Mouse (Mus musculus) T-helper 2 cell (primary cell): ENCODE results near the gene Ptrh1.

Experiments
- in situ Hi-C: fragments of 300-600 bp; cut with MboI, MseI; formaldehyde crosslinking; loops from one replicate; pipeline ENCODE4 v1.15.1; 2025; ENCODE audit warnings: high pct_unique_total_duplicates

Ptrh1 gene

DNA sequence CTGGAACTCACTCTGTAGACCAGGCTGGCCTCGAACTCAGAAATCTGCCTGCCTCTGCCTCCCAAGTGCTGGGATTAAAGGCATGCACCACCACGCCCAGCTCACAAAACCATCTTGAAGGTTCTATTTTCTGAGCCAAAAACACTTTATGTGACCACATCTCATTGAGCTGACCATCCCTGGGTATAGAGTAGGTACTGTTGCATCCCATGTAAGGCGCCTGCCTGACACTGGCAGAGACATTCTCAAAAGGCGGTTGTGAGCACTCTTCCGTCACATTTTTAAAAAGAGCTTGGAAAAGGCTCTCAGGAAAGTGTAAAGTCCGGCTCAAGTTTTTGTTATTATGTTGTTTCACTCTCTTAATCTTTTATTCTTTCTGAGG is 18.9 kb upstream of the Ptrh1 start:
- in situ Hi-C loops: no loop called here

DNA sequence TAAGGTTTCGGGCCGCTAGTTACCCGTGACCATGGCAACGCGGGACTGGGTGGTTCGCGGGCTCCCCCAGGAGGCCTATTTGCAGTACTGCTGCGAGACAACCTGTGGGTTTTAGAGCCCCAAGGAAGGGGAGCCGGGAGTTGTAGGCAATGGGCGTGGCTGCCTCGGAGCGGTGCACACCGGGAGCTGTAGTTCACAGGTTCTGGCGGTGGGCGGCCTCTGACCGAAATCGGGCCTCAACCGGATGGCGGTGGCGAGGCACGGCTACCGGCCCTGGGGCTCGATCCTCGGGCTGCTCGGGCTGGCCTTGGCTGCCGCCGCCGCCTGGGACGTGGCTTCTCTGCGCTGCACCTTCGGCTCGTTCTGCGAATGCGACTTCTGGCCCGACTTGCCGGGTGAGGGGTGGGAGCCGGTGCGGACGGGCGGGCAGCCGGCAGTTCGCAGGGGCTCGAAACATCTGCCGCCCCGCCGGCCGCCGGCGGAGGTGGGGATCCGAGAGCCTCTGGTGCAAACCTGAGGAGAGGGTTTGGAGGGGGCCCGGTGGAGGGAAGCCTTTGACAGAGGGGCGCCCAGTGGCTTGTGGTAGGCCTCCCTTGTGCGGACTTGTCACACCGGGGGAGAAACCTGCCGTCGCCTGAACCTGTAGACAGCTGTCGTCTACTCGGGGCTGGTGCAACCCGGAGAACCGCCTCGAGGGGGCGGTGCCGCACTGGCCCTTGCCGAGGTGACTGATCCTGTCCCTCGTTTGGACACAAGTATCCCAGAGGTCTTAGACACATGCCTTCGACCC is 18.3 kb upstream of the Ptrh1 start, which contains the start of gene Tor2a:
Tor2a (plus strand) TSS at position 179 of the 790 bp plus-strand sequence.
- in situ Hi-C loops: no loop called here

DNA sequence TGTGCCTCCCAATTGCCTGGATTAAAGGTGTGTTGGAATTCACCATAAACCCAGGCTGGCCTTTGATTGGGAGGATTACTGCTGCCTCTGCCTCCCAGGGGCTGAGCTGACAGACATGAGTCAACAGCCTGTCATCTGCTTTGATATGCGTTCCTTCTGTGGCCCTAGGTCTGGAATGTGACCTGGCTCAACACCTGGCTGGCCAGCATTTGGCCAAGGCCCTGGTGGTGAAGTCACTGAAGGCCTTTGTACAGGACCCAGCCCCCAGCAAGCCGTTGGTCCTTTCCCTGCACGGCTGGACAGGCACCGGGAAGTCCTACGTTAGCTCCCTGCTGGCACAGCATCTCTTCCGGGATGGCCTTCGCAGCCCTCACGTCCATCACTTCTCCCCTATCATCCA is 17.1 kb upstream of the Ptrh1 start:
- in situ Hi-C loops: no loop called here

DNA sequence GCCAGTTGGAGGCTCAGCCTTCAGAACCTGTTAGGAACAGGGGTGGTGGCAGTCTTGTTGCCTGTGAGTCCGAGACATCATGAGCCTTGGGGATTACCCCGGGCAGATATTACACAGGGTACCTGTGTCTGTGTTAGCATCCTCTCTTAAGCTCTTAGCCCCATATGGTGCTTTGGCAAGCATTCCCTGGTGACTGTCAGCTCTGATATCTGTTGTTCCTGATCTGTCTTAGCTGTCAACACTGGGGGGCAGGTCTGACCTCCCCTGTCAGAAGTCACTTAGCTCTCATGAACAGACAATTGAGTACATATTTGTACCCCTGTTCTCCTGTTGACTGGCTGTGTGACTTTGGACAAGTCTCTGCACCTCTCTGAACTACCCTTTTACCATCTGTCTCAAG is 16.6 kb upstream of the Ptrh1 start:
- in situ Hi-C loops: no loop called here

DNA sequence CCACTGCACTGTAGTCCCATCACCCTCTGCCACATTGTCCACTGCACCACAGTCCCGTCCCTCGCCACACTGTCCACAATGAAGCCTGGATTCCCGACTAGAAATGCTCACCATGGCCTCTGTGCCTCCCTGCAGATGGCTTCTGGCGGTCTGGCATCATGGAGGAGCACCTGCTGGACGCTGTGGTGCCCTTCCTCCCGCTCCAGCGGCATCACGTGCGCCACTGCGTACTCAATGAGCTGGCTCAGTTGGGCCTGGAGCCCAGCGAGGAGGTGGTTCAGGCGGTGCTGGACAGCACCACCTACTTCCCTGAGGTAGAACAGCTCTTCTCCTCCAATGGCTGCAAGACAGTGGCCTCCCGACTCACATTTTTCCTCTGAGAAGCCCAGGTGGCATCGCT is 14.2 kb upstream of the Ptrh1 start:
- in situ Hi-C loops: no loop called here

DNA sequence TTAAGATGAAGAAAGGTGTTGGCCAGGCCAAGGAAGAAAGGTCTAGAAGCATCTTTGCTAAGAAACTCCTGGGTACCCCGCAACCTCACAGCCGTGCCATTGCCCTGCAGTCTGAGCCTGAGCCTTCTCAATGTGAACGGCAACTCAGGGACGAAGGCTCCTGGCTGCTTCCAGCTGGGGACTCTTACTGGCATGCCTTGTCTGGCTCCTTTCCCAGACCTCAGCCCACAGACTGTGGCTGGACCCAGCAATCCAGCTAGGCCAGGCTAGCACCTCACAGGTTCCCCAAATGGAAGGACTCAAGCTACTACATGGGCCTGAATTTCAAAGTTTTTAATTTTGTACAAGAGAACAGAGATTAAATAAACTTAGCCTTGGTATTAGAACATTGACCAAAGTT is 13.7 kb upstream of the Ptrh1 start:
- in situ Hi-C loops: no loop called here

DNA sequence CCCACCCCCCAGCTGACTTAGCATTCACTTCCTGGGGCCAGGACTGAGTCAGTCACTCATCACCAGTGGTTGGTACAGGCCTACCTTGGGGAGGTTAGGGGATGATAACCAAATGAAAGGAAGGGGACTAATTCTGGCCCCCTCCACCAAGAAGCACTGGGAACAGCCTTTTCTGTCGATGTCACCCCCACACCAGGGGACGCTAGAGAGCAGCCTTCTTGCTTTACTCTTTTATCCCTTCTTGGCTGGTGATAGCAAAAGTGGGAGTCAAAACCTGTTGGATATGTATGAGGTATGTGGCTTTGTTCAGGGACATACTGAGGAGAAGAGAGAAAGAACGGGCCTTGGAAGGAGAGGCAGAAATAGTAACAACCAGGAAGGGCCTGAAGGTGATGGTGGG is 12.2 kb upstream of the Ptrh1 start:
- in situ Hi-C loops: no loop called here

DNA sequence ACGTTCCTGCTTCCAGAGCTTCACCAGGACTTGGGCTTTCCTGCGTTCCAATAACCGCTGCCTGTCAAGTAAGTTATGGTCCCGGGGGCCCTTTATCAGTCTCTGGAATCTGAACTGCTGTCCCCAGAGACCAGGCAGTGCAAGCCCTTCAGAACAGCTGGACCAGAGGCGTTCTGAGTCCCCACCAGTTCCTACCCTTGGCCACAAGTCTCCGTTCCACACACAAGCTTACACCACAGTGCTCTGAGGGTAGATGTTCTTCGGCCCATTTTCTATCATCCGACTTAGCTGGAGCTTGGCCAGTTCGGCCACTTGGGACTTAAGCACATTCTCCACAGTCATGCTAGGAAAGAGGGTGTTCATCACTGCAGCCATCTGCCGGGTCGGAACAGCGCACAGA is 8.3 kb upstream of the Ptrh1 start:
- in situ Hi-C loops: no loop called here

DNA sequence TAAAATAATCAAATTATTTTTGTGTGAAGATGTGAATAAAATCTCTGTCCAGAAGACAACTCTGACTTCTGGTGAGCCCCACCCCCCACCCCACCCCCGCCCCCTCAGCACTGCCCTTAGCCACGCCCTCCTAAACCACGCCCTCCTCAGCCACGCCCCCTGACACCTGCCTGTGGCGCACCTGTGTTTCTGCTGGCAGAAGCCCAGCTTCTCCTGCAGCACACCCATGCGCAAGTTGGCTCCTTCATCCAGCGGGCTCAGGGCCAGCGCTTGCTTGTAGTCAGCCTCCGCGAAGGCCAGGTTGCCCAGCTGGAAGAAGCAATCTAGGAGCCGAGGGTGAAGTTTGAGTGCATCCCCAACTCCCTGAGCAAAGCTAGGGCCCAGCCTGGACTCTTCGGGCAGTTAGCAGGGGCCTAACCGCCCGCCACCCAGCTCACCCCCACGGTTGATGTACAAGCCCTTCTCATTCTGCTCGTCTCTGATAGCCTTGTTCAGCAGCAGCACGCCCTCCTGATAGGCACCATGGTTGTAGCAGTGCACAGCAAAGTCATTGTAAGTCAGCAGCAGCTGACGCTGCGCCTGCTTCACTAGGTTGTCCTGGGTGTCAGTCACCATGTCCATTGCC is 6.8 kb upstream of the Ptrh1 start:
- in situ Hi-C loops: no loop called here

DNA sequence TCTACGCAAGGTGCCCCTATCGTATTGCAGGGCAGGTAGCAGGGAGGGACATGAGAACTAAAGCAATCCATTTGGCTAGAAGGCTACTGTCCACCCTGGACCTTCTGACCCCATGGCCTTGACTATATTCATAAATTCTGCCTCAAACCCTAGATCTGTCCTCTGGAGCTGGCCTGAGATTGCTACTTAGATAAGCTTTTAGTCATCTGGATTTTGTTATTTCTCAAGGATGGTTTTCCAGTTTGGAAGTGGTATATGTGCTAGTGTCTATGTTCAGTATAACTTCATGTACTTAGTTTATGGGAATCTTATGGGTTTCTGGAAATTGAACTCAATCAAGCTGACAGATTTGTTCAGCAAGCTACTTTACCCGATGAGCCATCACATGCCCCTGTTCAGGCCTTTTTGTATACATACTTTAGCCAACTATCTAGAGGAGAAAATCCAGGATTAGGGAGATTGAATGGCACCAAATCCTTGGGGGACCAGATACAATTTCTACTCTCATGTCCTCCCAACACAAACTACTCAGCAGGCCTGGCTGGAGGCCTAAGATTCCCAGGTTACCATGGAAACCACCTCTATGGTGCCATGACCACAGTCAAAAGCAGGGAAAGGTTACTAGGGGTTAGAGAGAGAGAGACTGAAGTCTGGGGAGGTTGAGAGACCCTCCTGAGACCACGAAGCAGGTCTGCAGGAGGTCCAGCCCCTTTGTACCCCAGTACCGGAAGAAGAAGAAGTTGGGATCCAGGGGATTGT is 6.1 kb upstream of the Ptrh1 start:
- in situ Hi-C loops: no loop called here

DNA sequence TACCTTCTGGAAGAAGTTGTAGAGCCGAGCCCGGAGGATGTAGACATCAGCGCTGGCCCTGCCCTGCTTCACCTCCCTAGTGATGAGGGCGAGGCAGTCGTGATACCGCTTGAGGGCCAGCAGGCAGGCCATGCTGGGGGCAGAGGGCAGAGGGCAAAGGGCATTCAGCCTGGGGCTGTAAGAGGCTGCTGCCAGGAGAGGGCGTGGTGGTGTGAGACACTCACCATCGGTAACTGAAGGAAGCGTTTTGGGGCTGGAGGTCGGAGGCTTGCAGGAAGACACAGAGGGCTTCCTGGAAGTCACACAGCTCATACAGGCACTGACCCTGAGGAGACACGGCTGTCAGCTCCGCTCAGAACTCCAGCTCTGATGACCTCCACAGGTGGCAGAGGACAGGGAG is 3.7 kb upstream of the Ptrh1 start:
- in situ Hi-C loops: no loop called here

DNA sequence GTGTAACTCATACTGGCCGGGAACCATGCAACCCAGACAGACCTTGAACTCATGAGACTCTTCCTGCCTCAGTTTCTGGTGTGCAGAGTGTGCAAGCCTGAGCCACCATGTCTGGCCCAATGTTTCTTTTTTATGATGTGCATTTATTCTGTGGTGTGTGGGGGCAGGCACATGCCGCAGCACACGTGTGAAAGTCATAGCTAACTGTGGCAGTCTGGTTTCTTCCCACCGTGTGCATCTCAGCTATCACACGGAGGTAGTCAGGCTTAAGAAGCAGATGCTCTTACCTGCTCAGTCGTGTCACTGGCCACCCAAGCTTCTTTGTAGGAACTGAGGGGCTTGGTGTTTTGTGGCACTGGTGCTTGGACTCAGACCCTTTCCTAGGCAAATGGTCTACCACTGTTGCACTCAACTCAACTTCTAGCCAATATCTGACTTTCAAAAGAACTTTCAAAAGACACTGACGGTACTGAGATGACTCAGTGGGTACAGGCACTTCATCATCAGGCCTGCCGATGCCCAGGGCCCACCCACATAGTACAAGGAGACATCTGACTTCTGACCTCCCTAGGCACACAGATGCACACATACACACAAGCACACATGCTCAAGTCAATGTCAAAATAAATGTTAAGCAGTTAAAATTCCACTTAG is 2.8 kb upstream of the Ptrh1 start:
- in situ Hi-C loops: no loop called here

DNA sequence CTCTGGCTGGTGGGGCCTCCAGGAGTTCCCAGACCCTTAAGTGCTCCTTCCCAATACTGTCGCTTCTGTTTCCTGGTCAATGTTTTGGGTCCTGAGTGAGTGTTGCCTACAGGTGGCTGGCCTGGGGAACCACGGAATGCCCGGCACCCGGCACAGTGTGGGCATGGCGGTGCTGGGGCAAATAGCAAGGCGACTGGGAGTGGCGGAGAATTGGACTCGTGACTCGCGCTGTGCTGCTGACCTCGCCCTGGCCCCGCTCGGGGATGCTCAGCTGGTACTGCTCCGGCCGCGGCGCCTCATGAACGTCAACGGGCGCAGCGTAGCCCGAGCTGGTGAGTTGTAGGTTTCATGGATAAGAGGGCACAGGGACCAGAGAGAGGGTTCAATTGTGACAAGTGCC is 606 bp downstream of the Ptrh1 start:
- in situ Hi-C loops: loop anchor here (5.0 kb wide), 1 partner anchor 81 kb away; no protein-coding TSS in a partner anchor

DNA sequence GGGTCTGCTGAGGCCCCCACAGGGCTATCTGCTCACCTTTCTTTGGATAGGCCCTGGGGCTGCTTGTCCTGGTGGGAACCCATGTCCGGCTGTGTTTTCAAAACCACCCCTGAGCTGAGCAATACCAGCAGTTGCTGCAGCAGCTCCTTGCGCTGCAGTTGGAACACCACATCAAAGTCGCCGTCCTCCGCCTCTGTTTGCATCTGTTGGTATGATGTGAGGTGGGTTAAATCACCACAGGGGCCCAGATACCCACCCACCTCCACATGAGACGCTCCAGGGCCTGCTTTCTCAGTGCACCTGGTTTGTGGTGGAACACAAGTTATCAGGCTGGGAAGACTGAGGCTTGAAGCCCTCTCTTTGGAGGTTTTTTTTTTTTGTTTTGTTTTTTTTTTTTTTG is 2.5 kb downstream of the Ptrh1 start:
- in situ Hi-C loops: loop anchor here (5.0 kb wide), 1 partner anchor 79 kb away; no protein-coding TSS in a partner anchor

DNA sequence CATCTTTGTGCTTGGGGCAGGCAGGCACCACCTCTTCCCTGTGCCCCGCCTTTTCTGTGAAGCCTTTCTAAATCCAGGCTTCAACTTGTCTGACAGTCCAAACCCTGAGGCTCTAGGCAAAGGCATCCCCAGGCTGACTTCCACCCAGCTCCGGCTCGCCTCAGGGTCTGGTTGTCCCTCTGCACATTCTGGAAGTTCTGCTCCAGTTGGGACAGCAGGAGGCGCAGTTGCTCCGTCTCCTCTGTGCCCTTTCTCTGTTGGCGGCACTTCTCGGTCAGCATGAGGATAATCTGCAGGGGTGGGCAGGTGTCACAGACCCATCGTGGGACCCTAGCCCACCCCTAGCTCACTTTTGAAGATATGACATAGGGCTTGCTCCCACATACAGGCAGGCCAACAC is 3.5 kb downstream of the Ptrh1 start:
- in situ Hi-C loops: loop anchor here (5.0 kb wide), 1 partner anchor 78 kb away; no protein-coding TSS in a partner anchor

DNA sequence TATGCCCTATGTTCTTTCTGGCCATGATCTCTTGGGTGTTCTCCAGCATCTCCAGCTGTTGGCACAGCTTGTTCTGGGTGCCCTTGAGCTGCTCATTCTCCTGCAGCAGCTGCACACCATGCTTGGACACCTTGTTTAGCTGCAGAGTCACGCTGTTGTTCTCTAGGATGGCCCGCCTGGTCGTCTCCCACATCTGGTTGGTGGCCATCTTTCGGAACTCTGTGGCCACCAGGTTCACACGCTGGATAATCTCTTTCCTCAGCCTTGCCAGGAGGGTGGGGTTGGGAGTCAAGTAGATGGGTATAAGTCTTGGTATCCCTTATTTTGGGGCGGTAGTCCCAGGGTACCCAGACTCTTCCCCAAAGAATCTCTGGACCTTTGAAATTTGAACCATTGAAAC is 4.1 kb downstream of the Ptrh1 start:
- in situ Hi-C loops: loop anchor here (5.0 kb wide), 1 partner anchor 78 kb away; no protein-coding TSS in a partner anchor

DNA sequence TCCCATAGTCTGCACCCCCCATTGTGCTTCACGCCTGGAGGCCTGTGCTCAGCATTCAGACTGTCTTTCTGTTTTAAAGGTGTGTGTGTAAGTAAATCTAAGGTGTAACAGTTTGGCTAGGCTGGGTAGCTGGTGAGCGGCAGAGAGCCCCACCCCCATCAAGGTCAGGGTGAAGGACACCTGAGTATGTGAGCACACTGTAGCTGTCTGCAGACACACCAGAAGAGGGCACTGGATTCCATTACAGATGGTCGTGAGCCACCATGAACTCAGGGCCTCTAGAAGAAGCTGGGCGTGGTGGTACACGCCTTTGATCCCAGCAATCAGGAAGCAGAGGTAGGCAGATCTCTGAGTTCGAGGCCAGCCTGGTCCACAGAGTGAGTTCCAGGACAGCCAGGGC is 6.1 kb downstream of the Ptrh1 start:
- in situ Hi-C loops: no loop called here

DNA sequence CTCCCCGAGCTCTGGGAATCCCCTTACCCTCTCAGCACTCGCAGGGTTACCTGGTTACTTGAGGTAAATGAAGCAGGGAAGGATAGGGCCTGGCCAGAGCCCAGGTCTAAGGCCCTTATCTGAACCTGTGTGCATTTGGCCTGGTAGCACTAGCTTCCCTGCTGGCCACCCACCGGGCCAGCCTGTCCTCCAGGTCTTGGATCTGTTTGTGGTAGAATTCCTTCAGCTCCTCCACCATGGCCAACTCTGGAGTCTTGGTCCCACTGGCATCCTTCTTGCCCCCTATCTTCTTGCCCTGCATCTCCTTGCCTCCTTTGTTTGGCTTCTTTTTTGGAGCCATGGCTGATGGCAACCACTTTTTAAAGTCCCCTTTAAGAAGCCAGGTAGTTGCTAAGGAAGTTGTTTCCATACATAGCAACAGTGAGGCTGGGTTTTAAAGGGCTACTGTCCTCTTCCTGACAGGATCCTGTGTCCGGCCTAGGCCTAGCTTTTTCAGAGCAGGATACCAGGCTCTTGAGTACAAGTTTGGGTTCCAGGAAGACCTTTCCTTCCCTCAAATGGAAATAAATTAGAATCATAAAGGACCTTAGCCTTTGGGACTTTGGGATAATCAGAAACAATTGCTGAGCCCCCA is 8.6 kb downstream of the Ptrh1 start, which contains the start of gene Cfap157:
Cfap157 (minus strand) TSS at position 381 of the 634 bp plus-strand sequence.
- in situ Hi-C loops: no loop called here

DNA sequence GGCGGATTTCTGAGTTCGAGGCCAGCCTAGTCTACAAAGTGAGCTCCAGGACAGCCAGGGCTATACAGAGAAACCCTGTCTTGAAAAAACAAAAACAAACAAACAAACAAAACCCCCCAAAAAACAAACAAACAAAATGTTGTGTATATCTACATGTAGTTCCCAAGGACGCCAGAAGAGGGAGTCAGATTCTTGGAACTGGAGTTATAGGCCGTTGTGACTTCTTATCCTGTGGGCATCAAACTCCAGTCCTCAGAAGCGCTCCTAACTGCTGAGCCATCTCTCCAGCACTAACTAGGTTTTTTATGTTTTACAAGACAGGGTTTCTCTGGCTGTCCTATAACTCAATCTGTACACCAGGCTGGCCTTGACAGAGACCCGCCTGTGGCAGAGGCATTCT is 11.6 kb downstream of the Ptrh1 start:
- in situ Hi-C loops: no loop called here

DNA sequence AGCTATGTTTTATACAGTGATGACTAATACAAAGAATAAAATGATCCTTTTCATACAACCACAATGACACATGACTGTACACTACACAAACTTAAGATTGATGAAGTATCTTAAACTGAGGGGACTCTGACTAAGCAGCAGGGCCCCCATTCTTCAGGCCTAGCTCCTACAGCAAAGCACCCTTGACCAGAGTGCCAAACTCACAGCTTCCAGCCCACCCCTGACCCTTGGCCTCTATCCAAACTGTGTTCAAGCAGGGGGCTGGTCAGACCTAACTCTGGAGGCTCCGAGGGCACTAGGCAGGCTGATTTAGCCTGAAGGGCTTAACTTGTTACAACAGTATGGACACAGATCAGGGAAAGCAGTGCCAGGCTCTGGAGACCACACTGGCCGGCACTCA is 13.0 kb downstream of the Ptrh1 start:
- in situ Hi-C loops: no loop called here

DNA sequence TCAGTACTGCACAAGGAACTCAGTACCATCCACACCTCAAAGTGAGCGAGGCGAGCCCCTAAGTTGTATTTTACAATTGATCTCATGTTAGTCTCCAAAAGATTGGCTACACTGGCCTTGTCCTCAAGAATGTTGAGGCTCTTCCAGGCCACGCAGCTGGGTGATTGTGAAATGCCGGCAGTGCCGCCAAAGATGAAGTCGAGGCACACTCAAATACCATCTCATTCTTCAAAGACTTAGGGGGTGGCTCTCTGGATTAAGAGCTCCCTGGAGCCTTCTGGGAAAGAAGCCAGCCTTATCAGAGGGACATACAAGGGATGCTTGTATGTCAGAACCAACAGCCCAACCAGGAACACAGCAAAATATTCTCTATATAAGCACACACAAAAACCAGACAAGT is 15.7 kb downstream of the Ptrh1 start:
- in situ Hi-C loops: no loop called here
